Comparison of ENCODE assay signal across 1 mouse cellular context in the genomic region with DNA sequence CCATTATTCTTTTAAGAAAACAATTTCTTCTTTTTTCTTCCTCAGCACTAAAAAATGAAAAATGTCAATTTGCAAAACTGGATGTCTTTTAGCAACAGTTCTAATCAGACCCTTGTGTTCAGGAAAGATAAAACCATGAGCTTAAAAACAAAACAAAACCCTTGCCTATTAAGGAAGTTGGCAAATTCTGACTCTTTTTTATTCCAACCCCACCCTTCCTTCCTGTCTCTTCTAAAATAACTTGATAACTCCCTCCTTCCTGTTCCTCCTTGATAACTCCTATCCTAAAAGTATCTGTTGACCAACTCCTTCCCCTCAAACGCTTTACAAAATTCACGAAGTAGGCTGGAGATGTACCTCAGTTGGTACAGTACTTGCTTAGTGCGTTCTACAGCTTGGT.
TF ChIP-seq lines count a peak whose summit lies in the region.

No protein-coding gene starts in this region.

TF ChIP-seq in MEL, 35 proteins besides CTCF, POLR2A, EP300 and RAD21 (continued from another document):
- TF ChIP-seq MYC (IDR thresholded peaks at IDR 0.05; ENCODE audit: low read depth, low read length) = peak; percentile 74
- TF ChIP-seq USF1 (IDR thresholded peaks at IDR 0.05; ENCODE audit: low read depth, low read length) = no peak
- TF ChIP-seq MAZ (IDR thresholded peaks at IDR 0.05; ENCODE audit: low read depth, low read length) = no peak
- peak; percentile 81 for TF ChIP-seq ZNF384 (IDR thresholded peaks at IDR 0.05; ENCODE audit: low read depth, low read length)
- 0 out of 2 replicates have a peak, but pooled peaks have one; percentile 37 for TF ChIP-seq HCFC1 (IDR thresholded peaks at IDR 0.05; ENCODE audit: low read depth, low read length)
- TF ChIP-seq TAL1 (IDR thresholded peaks at IDR 0.05; ENCODE audit: low read length) = peak; percentile 92
- TF ChIP-seq GATA1 (IDR thresholded peaks at IDR 0.05; ENCODE audit: low read depth, low read length) = peak; percentile 98
- TF ChIP-seq MAX (IDR thresholded peaks at IDR 0.05; ENCODE audit: low read length) = no peak
- no peak; the same call in 1 of the 2 replicates for TF ChIP-seq CHD2 (IDR thresholded peaks at IDR 0.05; ENCODE audit: low read length)
